Mouse (Mus musculus) G1E (cell line): ENCODE results near the gene Vsir.

Experiments
- CTCF ChIP-seq: IDR thresholded peaks from 2 replicates; pipeline ENCODE4 v1.5.1; 2012; ENCODE audit warnings: low read depth, low read length, inconsistent platforms, mixed read lengths
- GATA1 ChIP-seq: IDR thresholded peaks from 2 replicates; pipeline ENCODE4 v1.6.1; 2012; ENCODE audit warnings: borderline replicate concordance, low read length, inconsistent platforms, mixed read lengths

DNA sequence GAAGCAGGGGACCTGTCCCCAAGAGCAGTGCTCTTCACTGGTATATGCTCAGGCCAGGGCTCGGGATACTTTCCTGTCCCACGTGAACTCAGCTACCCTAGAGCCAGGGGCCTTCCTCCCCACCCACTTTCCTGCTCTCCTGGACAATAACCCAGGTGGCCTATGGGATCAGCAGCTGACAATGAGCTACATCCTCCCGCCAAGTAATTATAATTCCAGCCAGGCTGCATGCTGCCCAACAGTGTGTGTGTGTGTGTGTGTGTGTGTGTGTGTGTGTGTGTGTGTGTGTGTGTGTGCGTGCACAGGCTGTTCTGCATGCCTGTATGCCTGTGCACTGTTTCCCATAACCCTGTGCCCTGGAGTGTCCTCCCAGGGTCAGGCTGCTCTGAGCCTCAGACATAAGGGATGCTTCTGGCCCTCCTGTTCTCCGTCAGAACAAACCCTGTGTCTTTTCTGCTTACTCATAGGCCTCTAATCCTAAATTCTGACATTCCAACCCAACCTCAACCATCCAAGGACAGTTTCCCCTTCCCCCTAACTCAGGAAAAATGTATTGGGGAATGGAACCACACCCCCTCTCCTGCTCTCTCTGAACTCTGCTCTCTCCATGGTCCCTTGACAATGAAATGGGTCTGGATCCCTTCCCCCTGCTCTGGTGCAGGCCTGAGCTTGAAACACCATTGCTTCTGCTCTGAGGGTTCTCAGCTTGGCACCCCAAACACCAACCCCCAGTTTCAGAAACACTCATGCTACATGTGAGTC is 6.8 kb downstream of the Vsir start:
- TF ChIP-seq GATA1 = no peak
- TF ChIP-seq CTCF = no peak
